Mouse (Mus musculus) neural tube, embryonic 14.5 days (tissue): Measurements from ENCODE around the gene Tnfrsf1b. TPM values are rescaled to one million over a fixed set of nuclear protein-coding genes. Genes with fewer than 3 reads are reported as not detected.

Source experiments
- polyA plus RNA-seq: library from polyadenylated mRNA; unstranded; fragments of >200 nt; fragmentation: Nextera tagmentation; extraction: Ambion mirVana; gene quantifications from 2 replicates; pipeline ENCODE4 v1.2.1, GENCODE M21; 2014

The Tnfrsf1b gene
- polyA plus RNA-seq, 1 experiment from 2014 or later = 3.6 TPM

Other genes with a start within 250 kb of the Tnfrsf1b start
- gene Vps13d, start 51.9 kb downstream of the Tnfrsf1b start, polyA plus RNA-seq = 12.9 and 17.8 TPM in 2 replicates
- not detected in 2 replicates for gene Tnfrsf8, start 68.3 kb upstream of the Tnfrsf1b start, polyA plus RNA-seq